Mouse (Mus musculus): ENCODE measurements at regions not wholly inside any gene's neighbourhood (a gene's known extent, or its start where the extent isn't known, plus 50 kb on each side); places are given as distances from the start of the nearest gene placed in this dataset.

DNA sequence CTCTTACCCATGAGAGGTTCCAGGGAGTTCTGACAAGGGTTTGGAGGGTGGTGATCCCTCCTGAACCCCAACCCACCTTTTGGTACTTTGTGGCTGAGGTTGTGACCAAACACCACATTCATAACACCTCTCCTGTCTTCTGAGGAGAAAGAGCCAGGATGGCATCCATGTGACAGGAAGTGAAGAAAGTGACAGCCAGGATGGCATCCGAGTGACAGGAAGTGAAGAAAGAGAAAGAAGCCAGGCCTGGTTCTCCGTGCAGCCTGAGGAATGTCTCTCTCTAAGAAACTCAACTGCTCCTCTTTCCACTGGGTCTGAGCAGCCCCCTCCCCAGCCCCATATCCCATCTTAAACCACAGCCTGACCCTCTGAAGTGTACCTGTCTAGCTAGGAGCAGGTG, 138.9 kb upstream of the Tle3 start:
- no peak for TF ChIP-seq CTCF (IDR thresholded peaks at IDR 0.05; ENCODE audit: low read depth, low read length)
- no peak for TF ChIP-seq POLR2AphosphoS5 (IDR thresholded peaks at IDR 0.05; ENCODE audit: insufficient replicate concordance, low read depth, low read length)
- TF ChIP-seq GATA1 (IDR thresholded peaks at IDR 0.05; ENCODE audit: borderline replicate concordance, low read length), result no peak
